Mouse (Mus musculus) naive thymus-derived CD4-positive, alpha-beta T cell, adult 5 months (primary cell): ENCODE results near the gene Vamp2. TPM values are rescaled to one million over a fixed set of nuclear protein-coding genes. Genes with fewer than 3 reads are reported as not detected.

Source experiments
- polyA plus RNA-seq: library from polyadenylated mRNA; unstranded; fragments of 100-300 nt; shearing (Covaris generic); gene quantifications from one replicate; pipeline ENCODE4 v1.2.1, GENCODE M21; 2017

Vamp2 gene
- polyA plus RNA-seq: 265 TPM

GRCm38 (mm10) chr11:69088103-69088855 lies at the start of gene Vamp2:
Gene Vamp2, plus strand, starts transcription at chr11:69088490.

GRCm38 (mm10) chr11:69045531-69046394 lies 42.5 kb upstream of the Vamp2 start, which contains the start of gene Aurkb:
Gene Aurkb, plus strand, starts transcription at chr11:69045647.

GRCm38 (mm10) chr11:69059357-69059974 lies 28.8 kb upstream of the Vamp2 start, which contains the start of gene Borcs6:
Gene Borcs6, plus strand, starts transcription at chr11:69059717.

GRCm38 (mm10) chr11:69070590-69071222 lies 17.6 kb upstream of the Vamp2 start, which contains the start of gene Tmem107:
Gene Tmem107, plus strand, starts transcription at chr11:69070806.

GRCm38 (mm10) chr11:69094697-69095429 lies 6.6 kb downstream of the Vamp2 start, which contains the start of gene Per1:
Gene Per1, plus strand, starts transcription at chr11:69095217.

GRCm38 (mm10) chr11:69120221-69121000 lies 32.1 kb downstream of the Vamp2 start, which contains the start of gene Hes7:
Gene Hes7, plus strand, starts transcription at chr11:69120404.

GRCm38 (mm10) chr11:69122336-69122951 lies 34.2 kb downstream of the Vamp2 start, which contains the start of gene 9130213A22Rik:
Gene 9130213A22Rik, minus strand, starts transcription at chr11:69122589.

GRCm38 (mm10) chr11:69125852-69125918 lies 37.4 kb downstream of the Vamp2 start, which contains the start of gene Aloxe3:
Gene Aloxe3, plus strand, starts transcription at chr11:69125896.

Other genes with a start within 250 kb of the Vamp2 start
- 150 TPM for gene Ndel1, start 216.6 kb upstream of the Vamp2 start, polyA plus RNA-seq
- gene Rnf222, start 199.9 kb upstream of the Vamp2 start, polyA plus RNA-seq: not detected
- gene Rpl26, start 186.9 kb upstream of the Vamp2 start, polyA plus RNA-seq: 1,162 TPM
- gene Odf4, start 161.4 kb upstream of the Vamp2 start, polyA plus RNA-seq: 0.32 TPM
- gene Arhgef15, start 131.0 kb upstream of the Vamp2 start, polyA plus RNA-seq: 0.19 TPM
- 10.2 TPM for gene Slc25a35, start 120.4 kb upstream of the Vamp2 start, polyA plus RNA-seq
- 10.0 TPM for gene Rangrf, start 113.3 kb upstream of the Vamp2 start, polyA plus RNA-seq
- gene Pfas, start 80.0 kb upstream of the Vamp2 start, polyA plus RNA-seq: 2.6 TPM
- 22.0 TPM for gene Ctc1, start 72.6 kb upstream of the Vamp2 start, polyA plus RNA-seq
- gene Aurkb, start 42.8 kb upstream of the Vamp2 start, polyA plus RNA-seq: 0.25 TPM
- gene Borcs6, start 28.8 kb upstream of the Vamp2 start, polyA plus RNA-seq: 3.8 TPM
- gene Tmem107, start 17.7 kb upstream of the Vamp2 start, polyA plus RNA-seq: 4.3 TPM
- gene Per1, start 6.7 kb downstream of the Vamp2 start, polyA plus RNA-seq: 80.9 TPM
- gene Hes7, start 31.9 kb downstream of the Vamp2 start, polyA plus RNA-seq: not detected
- not detected for gene 9130213A22Rik, start 34.1 kb downstream of the Vamp2 start, polyA plus RNA-seq
- gene Aloxe3, start 37.4 kb downstream of the Vamp2 start, polyA plus RNA-seq: 0.07 TPM
- gene Alox12b, start 68.5 kb downstream of the Vamp2 start, polyA plus RNA-seq: not detected
- gene Alox8, start 109.4 kb downstream of the Vamp2 start, polyA plus RNA-seq: 0.25 TPM
- gene Gucy2e, start 148.5 kb downstream of the Vamp2 start, polyA plus RNA-seq: 0.04 TPM
- gene Cntrob, start 235.3 kb downstream of the Vamp2 start, polyA plus RNA-seq: 7.7 TPM
- 34.1 TPM for gene Trappc1, start 235.5 kb downstream of the Vamp2 start, polyA plus RNA-seq
- 1.3 TPM for gene Kcnab3, start 237.8 kb downstream of the Vamp2 start, polyA plus RNA-seq